Mouse (Mus musculus) E14TG2a.4 (cell line): ENCODE results near the gene Dusp22.

Experiments used
- H3K27me3 ChIP-seq: 2 replicates; pipeline ENCODE4 v1.6.1; 2014; ENCODE audit warnings: low read length, control low read depth; ENCODE audit not compliant: insufficient read depth
- H3K36me3 ChIP-seq: 2 replicates; pipeline ENCODE4 v1.6.1; 2014; ENCODE audit warnings: low read length, control low read depth; ENCODE audit not compliant: insufficient read depth
- H3K4me1 ChIP-seq: replicated peaks from 2 replicates; pipeline ENCODE4 v1.6.1; 2014; ENCODE audit warnings: low read depth, low read length, control low read depth
- H3K4me3 ChIP-seq: replicated peaks from 2 replicates; pipeline ENCODE4 v1.5.1; 2014; ENCODE audit warnings: mild to moderate bottlenecking, low read length
- H3K9me3 ChIP-seq: 2 replicates; pipeline ENCODE4 v1.6.1; 2014; ENCODE audit warnings: low read length, control low read depth
- CTCF ChIP-seq: conservative IDR thresholded peaks from 2 replicates; pipeline ENCODE4 v1.5.1; 2014; ENCODE audit warnings: low read length
- NANOG ChIP-seq: IDR thresholded peaks from 2 replicates; pipeline ENCODE4 v1.6.1; 2014; ENCODE audit warnings: borderline replicate concordance, low read length, mixed read lengths
- POU5F1 ChIP-seq: IDR thresholded peaks from 2 replicates; pipeline ENCODE4 v1.6.1; 2014; ENCODE audit warnings: low read length, borderline replicate concordance

Gene Dusp22

DNA sequence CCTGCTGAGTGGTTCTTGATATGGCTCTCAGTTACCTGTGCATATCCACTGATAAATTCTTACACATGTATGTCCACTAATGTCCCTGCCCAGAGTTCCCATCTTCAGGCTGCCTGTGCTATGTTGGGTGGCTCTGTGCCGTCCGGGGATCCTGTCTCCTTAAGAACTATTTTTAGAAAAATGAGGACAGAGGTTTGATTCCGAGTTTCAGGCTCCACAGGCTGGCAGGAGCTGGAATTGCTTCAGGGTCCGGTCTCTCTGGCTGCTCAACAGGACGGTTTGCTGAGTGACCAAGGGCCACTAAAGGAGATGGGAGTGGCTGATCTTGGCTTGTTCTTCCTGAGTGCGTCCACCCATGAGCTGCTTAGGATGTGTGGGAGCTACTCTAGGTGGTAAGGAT, 69.4 kb downstream of the Dusp22 start:
- no peak for TF ChIP-seq CTCF
- TF ChIP-seq POU5F1, result no peak
- TF ChIP-seq NANOG, result no peak
- Histone ChIP-seq H3K9me3 (no peaks in the 10 kb centered on the region), H3K4me1 (0 out of 2 replicates have a peak, but pooled peaks cover 6% of the 10 kb centered on the region), H3K36me3 (no peaks in the 10 kb centered on the region), H3K27me3 (peaks cover 9% of the 10 kb centered on the region), H3K4me3 (no peak overlapping the region)

DNA sequence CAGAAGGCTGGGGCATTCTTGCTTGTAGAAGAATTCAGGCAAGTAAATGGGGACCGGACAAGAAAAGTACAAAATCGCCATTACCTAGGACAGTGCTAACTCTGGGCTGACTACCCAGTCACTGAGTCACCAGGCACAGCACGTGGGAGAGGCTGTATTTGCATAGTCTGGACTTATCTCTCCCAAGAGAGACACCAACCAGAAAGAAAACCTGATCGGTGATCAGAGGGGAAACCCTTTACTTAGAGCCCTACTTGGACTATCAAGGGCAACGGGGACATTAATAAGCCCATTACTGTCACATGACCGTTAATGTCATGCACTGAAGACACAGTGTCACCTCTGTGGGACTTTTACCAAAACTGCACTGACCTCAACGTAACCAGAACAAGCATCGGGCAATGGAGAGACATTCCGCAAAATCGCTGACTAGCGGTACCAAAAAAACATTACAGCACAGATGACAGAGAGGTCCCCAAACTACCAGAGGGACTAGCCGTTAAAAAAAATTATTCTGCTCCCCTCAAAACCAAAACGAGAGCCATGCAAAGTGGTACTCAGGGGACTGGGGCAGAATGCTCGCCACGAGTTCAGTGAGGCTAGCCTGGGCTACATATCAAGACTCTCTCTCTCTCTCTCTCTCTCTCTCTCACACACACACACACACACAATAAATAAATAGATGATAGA, 70.5 kb downstream of the Dusp22 start:
- no peak overlapping the region for H3K4me3 ChIP-seq
- 0 out of 2 replicates have a peak, but pooled peaks cover 1% of the 10 kb centered on the region for H3K4me1 ChIP-seq
- H3K27me3 ChIP-seq, result peaks cover 9% of the 10 kb centered on the region
- TF ChIP-seq POU5F1, result no peak
- TF ChIP-seq NANOG, result no peak
- no peak for TF ChIP-seq CTCF
- H3K36me3 ChIP-seq, result no peaks in the 10 kb centered on the region
- H3K9me3 ChIP-seq, result no peaks in the 10 kb centered on the region

DNA sequence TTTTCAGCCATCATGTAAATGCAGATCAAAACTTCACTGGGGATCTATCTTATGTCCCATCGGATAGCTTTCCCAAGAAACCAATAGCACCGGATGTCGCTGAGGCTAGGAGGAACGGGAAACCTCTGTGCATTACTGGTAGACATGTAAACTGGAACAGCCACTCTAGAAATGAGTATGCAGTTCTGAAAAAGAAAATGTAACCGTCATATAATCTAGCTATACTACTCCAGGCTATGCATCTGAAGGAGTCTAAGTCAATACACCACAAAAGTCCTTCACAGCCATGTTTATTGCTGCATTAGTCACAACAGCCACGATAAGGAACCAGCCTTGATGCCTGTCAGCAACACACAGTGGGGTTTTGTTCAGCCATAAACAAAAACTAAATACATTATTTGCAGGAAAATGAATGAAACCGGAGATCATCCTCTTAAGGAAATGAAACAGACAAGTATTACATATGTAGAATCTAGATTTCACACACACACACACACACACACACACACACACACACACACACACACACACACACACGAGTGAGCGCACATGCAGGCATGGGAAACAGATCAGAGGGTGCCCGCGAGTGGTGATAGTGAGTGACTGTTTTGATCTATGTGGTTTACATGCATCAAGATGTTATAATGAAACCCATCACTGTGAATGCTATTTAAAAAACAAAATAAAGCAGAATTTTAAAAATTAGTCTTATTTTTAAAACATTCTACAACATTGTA, 73.1 kb downstream of the Dusp22 start:
- Histone ChIP-seq H3K4me1 (no peaks in the 10 kb centered on the region), H3K27me3 (peaks cover 4% of the 10 kb centered on the region; the same call in 1 of the 2 replicates), H3K4me3 (no peak overlapping the region), H3K36me3 (no peaks in the 10 kb centered on the region), H3K9me3 (no peaks in the 10 kb centered on the region)
- TF ChIP-seq POU5F1, result no peak
- TF ChIP-seq CTCF, result no peak
- TF ChIP-seq NANOG, result no peak

DNA sequence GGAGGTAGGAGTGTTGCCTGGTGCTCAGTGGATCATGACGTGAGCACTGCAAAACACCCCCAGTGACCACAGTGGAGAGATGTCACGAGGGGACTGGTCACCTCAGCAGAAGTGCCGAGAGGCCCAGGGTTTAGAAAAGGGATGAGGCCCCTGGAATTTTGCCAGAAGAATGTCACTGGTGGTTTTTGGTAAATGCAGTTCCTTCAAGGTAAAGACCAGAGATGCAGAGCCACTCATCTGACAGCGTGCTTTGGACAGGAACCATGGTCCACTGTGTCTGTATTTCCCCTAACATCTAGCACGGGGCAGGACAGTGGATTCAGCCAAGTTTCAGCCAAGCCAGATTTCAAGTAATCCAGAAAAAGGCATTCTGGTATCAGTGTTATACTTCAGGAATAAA, 76.9 kb downstream of the Dusp22 start:
- no peaks in the 10 kb centered on the region for H3K9me3 ChIP-seq
- TF ChIP-seq CTCF, result no peak
- no peaks in the 10 kb centered on the region for H3K4me1 ChIP-seq
- no peak overlapping the region for H3K4me3 ChIP-seq
- H3K36me3 ChIP-seq, result no peaks in the 10 kb centered on the region
- H3K27me3 ChIP-seq, result no peaks in the 10 kb centered on the region; the same call in 1 of the 2 replicates

DNA sequence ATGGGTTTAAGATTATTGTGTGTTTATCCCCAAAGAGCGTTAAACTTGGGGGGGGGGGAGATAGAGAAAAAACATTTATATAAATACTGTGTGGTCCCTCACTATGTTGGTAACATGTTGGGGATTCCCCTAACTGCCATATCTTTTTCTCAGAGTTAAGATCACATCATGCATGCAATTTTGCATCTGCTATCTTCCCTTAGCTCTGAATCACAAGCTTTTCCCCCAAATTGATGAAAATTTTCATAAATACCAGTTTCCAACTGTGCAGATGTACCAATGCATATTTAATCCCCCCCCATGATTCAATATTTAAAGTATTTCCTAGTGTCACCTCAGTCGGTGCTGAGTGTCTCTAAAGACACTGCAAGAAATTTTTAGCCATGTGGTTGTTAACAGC, 77.5 kb downstream of the Dusp22 start:
- Histone ChIP-seq H3K4me1 (no peaks in the 10 kb centered on the region), H3K9me3 (no peaks in the 10 kb centered on the region), H3K27me3 (no peaks in the 10 kb centered on the region; the same call in 1 of the 2 replicates), H3K36me3 (no peaks in the 10 kb centered on the region), H3K4me3 (no peak overlapping the region)
- no peak for TF ChIP-seq CTCF
- no peak for TF ChIP-seq POU5F1
- no peak for TF ChIP-seq NANOG

DNA sequence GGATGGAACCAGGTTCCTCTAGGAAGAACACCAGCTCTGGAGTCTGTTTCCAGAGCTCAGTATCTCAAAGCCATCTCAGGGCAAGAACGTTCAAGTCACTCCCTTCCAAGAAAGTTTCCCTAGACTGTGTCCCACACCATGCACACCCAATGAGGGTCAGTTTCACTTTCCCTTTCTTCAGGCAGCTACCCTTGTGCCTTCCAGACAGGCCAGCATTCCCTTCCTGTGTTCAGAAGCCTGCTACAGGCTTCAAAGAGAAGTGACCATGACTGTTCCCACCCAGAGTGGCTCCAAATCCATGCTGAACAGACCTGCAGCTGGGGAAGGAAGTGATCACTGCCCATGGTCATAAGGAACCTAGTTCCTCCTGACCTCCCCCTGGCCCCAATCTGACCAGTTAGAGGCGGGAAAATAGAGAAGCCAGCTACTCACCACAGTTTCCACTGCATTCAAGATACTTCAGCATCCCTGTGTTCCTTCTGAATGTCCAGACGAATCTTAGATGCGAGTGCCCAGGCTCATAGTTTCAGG, 78.6 kb downstream of the Dusp22 start:
- TF ChIP-seq POU5F1 (no peak), CTCF (no peak), NANOG (no peak)
- Histone ChIP-seq H3K4me1 (no peaks in the 10 kb centered on the region), H3K36me3 (no peaks in the 10 kb centered on the region), H3K9me3 (no peaks in the 10 kb centered on the region), H3K27me3 (peaks cover 3% of the 10 kb centered on the region; the same call in 1 of the 2 replicates), H3K4me3 (no peak overlapping the region)

DNA sequence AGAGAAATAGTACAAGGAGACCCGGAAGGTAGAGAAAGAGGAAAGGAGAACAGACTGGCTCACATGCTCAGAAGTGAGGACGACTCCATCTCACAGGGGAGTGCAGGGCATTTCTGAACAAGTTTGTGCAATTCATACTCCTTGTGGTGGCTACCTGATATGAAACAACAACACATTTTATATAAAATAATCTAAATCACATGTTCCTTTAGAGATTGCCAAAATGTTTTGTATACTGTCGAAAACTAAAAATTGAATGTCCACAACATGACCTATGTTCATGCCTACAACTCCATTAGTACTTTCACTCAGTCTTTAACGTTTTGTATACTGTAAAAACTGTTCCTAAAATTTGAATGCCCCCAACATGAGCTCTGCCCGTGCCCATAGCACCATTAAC, 81.4 kb downstream of the Dusp22 start:
- TF ChIP-seq POU5F1, result no peak
- no peak for TF ChIP-seq NANOG
- TF ChIP-seq CTCF, result no peak
- H3K4me1 ChIP-seq, result no peaks in the 10 kb centered on the region
- H3K9me3 ChIP-seq, result no peaks in the 10 kb centered on the region
- H3K27me3 ChIP-seq, result peaks cover 3% of the 10 kb centered on the region; the same call in 1 of the 2 replicates
- no peaks in the 10 kb centered on the region for H3K36me3 ChIP-seq
- H3K4me3 ChIP-seq, result no peak overlapping the region

DNA sequence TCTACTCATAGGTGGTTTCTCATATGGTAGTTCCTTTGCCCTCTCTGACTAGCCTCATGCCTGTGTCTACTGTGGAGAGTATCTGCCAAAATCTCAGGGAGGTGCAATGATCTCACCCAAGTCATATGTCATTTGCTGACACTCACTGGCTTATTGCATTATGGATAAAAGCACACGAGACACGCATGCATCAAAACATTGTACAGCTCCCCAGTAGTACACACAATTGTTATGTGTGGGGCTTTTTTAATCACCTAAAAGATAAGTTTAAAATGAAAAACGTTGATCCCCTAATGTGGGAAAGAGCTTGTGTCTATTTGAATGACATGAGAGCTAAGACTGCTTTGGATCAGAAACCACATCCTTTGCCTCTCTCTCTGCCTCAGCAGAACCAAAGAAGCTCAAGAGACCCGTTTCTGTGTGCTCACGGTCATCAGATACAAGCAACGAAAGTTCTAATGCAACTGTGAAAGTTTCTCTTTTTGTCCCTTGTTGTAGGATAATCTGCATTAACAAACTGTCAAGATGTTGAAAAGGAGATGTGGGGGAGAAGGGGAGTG, 82.7 kb downstream of the Dusp22 start:
- peaks cover 8% of the 10 kb centered on the region for H3K27me3 ChIP-seq
- no peak for TF ChIP-seq CTCF
- no peak for TF ChIP-seq POU5F1
- TF ChIP-seq NANOG, result no peak
- H3K9me3 ChIP-seq, result no peaks in the 10 kb centered on the region
- no peaks in the 10 kb centered on the region for H3K36me3 ChIP-seq
- H3K4me3 ChIP-seq, result no peak overlapping the region
- H3K4me1 ChIP-seq, result no peaks in the 10 kb centered on the region
